Mouse (Mus musculus) pancreas, adult 10 weeks (tissue): ENCODE results near the gene A4gnt. TPM values are rescaled to one million over a fixed set of nuclear protein-coding genes. Genes with fewer than 3 reads are reported as not detected.

Experiments
- polyA plus RNA-seq: library from polyadenylated mRNA; stranded (reverse); fragments of 350-450 nt; fragmentation: Illumina TruSeq; extraction: RNeasy Lipid Tissue Mini Kit (QIAGEN cat#74804); gene quantifications from one replicate; pipeline ENCODE4 v1.2.3, GENCODE M21; 2015; ENCODE audit warnings: low read depth, low replicate concordance; ENCODE audit not compliant: insufficient read depth

Gene A4gnt
- polyA plus RNA-seq, result not detected

DNA sequence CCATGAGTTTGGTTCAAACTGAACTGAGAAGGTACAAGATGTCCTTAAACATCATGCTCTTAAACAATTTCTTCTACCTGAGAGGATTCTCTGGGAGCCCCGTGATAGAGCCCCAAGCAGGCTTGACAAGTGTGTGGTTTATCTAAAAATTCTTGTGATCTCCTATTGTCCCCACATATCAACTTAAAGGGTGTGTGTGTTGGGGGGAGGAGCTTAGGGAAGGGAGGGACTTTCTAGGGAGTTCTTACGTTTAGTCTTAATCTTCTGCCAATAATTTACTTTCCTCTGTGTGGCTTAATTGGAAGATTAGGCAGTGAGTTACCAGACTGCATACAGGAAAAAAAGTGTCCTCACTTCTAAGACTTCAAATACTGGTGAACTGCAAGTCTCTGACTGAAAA is at the start of gene A4gnt:
Gene A4gnt (plus strand): TSS at position 301 of the 400 bp plus-strand sequence.

DNA sequence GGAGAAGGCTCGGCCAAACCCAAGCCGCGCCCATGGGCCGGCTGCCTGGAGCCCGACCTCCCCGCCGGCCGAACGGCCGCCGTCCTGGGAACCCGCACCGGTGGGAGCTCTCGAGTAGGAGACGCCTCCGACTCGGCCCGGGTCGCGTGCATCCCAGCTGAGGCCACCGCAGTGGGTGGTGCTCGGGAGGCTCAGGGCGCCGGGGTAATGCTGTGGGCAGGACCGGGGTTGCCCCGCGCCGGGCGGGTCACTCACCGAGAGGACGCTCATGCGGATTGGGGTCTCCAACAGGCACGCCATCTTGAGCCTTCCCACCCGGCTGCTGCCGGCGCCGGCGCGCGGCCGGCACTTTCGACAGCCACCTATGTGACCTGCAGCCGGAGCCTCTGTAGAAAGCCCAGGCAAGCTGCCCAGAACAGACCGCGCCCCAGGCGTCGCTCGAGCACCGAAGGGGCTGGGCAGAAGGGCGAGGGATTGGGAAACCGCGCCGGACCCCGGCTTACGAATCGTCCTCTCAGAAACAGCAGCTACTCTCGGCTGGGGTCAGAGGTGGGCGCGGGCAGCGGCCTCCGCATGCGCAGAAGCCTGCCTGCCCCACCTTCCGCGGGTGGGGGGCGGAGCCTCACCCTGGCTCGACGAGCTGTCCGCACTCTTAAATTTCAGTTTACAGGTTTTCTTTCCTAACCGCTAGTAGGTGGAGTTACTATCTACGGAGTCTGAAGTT is 43.8 kb upstream of the A4gnt start, which contains the start of gene Armc8:
Gene Armc8 (minus strand): TSS at position 553 of the 724 bp plus-strand sequence.

DNA sequence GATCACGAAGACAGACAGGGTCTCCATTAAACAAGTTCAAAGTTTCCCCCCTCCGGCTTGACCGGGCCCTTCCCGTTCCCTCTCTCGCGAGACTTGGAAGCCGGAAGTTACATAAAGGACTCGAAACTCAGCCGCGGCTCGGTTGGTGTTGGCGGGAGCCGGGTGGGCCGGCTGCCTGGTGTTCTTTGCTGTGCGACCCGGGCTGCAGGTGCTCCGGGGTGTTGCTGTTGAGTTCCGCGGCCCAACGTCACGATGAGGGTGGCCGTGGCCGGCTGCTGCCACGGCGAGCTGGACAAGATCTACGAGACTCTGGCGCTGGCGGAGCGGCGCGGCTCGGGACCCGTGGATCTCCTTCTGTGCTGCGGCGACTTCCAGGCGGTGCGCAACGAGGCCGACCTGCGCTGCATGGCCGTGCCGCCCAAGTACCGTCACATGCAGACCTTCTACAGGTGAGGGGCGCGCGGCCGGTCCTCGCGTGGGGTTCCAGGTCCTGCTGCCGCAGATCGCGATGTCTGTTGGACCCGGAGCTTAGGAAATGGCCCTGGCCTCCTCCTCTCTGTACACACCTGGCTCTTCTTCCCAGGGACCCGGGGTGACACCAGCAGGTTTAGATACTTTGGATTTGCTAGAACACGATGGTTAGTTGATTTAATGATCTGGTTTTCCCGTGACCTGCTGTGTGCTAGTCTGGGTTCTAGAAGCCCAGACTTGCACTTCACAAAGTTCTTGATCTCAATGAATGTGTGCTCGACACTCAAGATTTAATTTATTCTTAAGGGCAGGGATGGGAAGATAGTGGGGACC is 36.4 kb upstream of the A4gnt start, which contains the start of gene Dbr1:
Gene Dbr1 (plus strand): TSS at position 123 of the 804 bp plus-strand sequence.

GRCm38 (mm10) chr9:99629281-99630011 is 17.1 kb downstream of the A4gnt start, which contains the start of gene Dzip1l:
TSS of gene Dzip1l (plus strand) at chr9:99629496.

Other genes with a start within 250 kb of the A4gnt start
- 4.2 TPM for gene Mras, start 175.1 kb upstream of the A4gnt start, polyA plus RNA-seq
- not detected for gene Nme9, start 161.0 kb upstream of the A4gnt start, polyA plus RNA-seq
- 4.0 TPM for gene Armc8, start 43.6 kb upstream of the A4gnt start, polyA plus RNA-seq
- 5.1 TPM for gene Dbr1, start 36.7 kb upstream of the A4gnt start, polyA plus RNA-seq
- gene Dzip1l, start 17.0 kb downstream of the A4gnt start, polyA plus RNA-seq, result 1.4 TPM
- not detected for gene Cldn18, start 104.8 kb downstream of the A4gnt start, polyA plus RNA-seq